ENCODE assay signal across 8 mouse cellular contexts in the genomic region with DNA sequence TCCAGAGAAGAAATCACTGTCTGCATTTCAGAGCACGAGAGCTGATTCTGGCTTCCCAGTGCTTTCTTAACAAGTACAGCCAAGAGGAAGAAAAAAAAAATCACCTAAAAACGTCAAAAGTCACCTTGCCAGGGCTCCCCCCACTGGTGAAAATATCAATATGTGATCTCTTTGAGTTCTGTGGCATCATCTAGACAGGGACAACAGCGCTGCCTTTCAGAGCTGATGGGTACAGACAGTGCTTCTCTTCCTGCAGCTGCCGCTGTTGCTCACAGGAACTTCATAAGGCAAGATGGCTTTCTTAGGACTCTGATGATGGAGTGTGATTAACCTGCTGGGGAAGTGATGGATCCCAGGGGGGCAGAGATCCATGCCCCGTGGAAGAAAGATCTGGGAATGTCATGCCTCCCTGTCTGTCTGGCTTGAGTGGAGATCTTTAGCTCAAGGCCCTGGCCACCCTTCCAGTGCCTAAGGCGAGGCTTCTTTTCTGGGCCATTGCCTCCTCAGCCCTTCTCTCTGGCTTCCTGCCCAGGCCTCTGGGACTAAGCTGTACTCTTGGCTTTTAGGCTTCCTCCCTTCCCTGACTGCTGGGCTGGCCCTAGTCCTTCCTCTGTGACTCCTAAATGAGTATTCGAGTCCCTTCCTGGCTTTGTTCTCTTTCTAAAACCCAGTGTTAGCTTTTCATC.
DNase-seq lines count a peak whose midpoint lies in the region; ATAC-seq and TF ChIP-seq lines count a peak whose summit lies in the region.

No protein-coding gene starts in this region.

- no peaks in the 10 kb centered on the region for H3K4me1 ChIP-seq in forebrain, postnatal 0 days (ENCODE audit: insufficient read depth)
- no peaks in the 10 kb centered on the region for H3K4me1 ChIP-seq in forebrain, embryonic 13.5 days
- no peaks in the 10 kb centered on the region for H3K4me1 ChIP-seq in lung, adult 2 months (ENCODE audit: control insufficient read depth, insufficient read depth, low read length)

- no peaks in the 10 kb centered on the region for H3K27me3 ChIP-seq in forebrain, postnatal 0 days (ENCODE audit: insufficient read depth, low read length)
- H3K27me3 ChIP-seq in forebrain, embryonic 13.5 days: no peaks in the 10 kb centered on the region

- no peak overlapping the region for H3K27ac ChIP-seq in forebrain, postnatal 0 days (ENCODE audit: low read depth, low read length)
- no peak overlapping the region for H3K27ac ChIP-seq in forebrain, embryonic 13.5 days
- no peak overlapping the region for H3K27ac ChIP-seq in gastrocnemius, adult 2 months

- no peaks in the 10 kb centered on the region for H3K36me3 ChIP-seq in forebrain, postnatal 0 days (ENCODE audit: insufficient read depth)
- no peaks in the 10 kb centered on the region for H3K36me3 ChIP-seq in forebrain, embryonic 13.5 days (ENCODE audit: poor library complexity, severe bottlenecking)

- peak; percentile 18; the same call in 1 of the 2 replicates for ATAC-seq in forebrain, postnatal 0 days
- ATAC-seq in forebrain, embryonic 13.5 days: no peak
- ATAC-seq in activated CD4-positive, CD25-positive, alpha-beta regulatory T cell, adult 4 months: no peak

- no peak overlapping the region for H3K4me3 ChIP-seq in forebrain, postnatal 0 days (ENCODE audit: low read depth, low read length)
- H3K4me3 ChIP-seq in forebrain, embryonic 13.5 days: no peak overlapping the region
- H3K4me3 ChIP-seq in lung, adult 2 months (replicated peaks; ENCODE audit: extremely low read depth, low read depth, low read length): no peak overlapping the region
- no peak overlapping the region for H3K4me3 ChIP-seq in gastrocnemius, adult 2 months

- H3K9me3 ChIP-seq in forebrain, postnatal 0 days (ENCODE audit: low read length): no peaks in the 10 kb centered on the region
- H3K9me3 ChIP-seq in forebrain, embryonic 13.5 days (replicated peaks): no peaks in the 10 kb centered on the region

- peak; percentile 42 for DNase-seq in forebrain, postnatal 0 days
- peak; percentile 4 to 10 for DNase-seq in lung, adult 18-20 months
- no peak for DNase-seq in lung, adult 2 months
- peak; percentile 44 for DNase-seq in gastrocnemius, adult 2 months
- peak; percentile 16 for DNase-seq in ovary, adult 18-20 months (ENCODE audit: low spot score)
- DNase-seq in yolk sac, embryonic 10.5 days (ENCODE audit: low spot score): no peak

- intact Hi-C loops in gastrocnemius, adult 2 months (cut with DNase I): no loop called here

- 47% methylated on average over 7 of the region's 7 CpGs for WGBS in forebrain, postnatal 0 days
- 55% methylated on average over 7 of the region's 7 CpGs for WGBS in forebrain, embryonic 13.5 days
- WGBS in lung, adult 2 months: 32% methylated on average over 7 of the region's 7 CpGs

- no peak for TF ChIP-seq POLR2A in lung, adult 2 months (IDR thresholded peaks at IDR 0.05; ENCODE audit: borderline replicate concordance, extremely low read depth, low read depth, low read length)

- no peak overlapping the region for H3K4me2 ChIP-seq in forebrain, postnatal 0 days (ENCODE audit: low read depth)
- H3K4me2 ChIP-seq in forebrain, embryonic 13.5 days: no peak overlapping the region

- H3K9ac ChIP-seq in forebrain, postnatal 0 days: no peak overlapping the region
- no peak overlapping the region for H3K9ac ChIP-seq in forebrain, embryonic 13.5 days

- peak; percentile 25; the same call in 1 of the 2 replicates for TF ChIP-seq CTCF in forebrain, postnatal 0 days (IDR thresholded peaks at IDR 0.05; ENCODE audit: low read depth)
- TF ChIP-seq CTCF in lung, adult 2 months (IDR thresholded peaks at IDR 0.05; ENCODE audit: insufficient read depth, low read length): no peak
- TF ChIP-seq CTCF in gastrocnemius, adult 2 months (IDR thresholded peaks at IDR 0.05): no peak

Comparison
In these comparisons a context has a peak if more than half of its experiments do, and no peak if none do; other contexts are left out.
1. DNase-seq: peak in forebrain, postnatal 0 days (single experiment), lung, adult 18-20 months (2 of 2), gastrocnemius, adult 2 months (single experiment) and ovary, adult 18-20 months (single experiment); none in lung, adult 2 months (single experiment) and yolk sac, embryonic 10.5 days (single experiment).